Mouse (Mus musculus) intestine, postnatal 0 days (tissue): ENCODE data around the gene Nav1. TPM values are rescaled to one million over a fixed set of nuclear protein-coding genes. Genes with fewer than 3 reads are reported as not detected.

ENCODE experiments used
- ATAC-seq: fragments of 200-750 bp; cut with Nextera tagmentation; 2 replicates; pipeline ENCODE4 v1.8.0; 2017; ENCODE audit warnings: mild to moderate bottlenecking, moderate TSS enrichment, moderate library complexity
- H3K27ac ChIP-seq: fragments of 300-500 bp; sonication (generic); 2 replicates; pipeline ENCODE4 v1.5.1; 2014; ENCODE audit warnings: mild to moderate bottlenecking, low read depth, low read length, moderate library complexity
- H3K27me3 ChIP-seq: fragments of 300-500 bp; sonication (generic); replicated peaks from 2 replicates; pipeline ENCODE4 v1.6.1; 2014; ENCODE audit warnings: low read length, mixed read lengths; ENCODE audit not compliant: control insufficient read depth, insufficient read depth
- H3K36me3 ChIP-seq: fragments of 300-500 bp; sonication (generic); 2 replicates; pipeline ENCODE4 v1.6.1; 2014; ENCODE audit warnings: mild to moderate bottlenecking, moderate library complexity; ENCODE audit not compliant: control insufficient read depth, insufficient read depth
- H3K4me1 ChIP-seq: fragments of 300-500 bp; sonication (generic); replicated peaks from 2 replicates; pipeline ENCODE4 v1.6.1; 2014; ENCODE audit warnings: antibody characterized with exemption, low read length, mixed read lengths; ENCODE audit not compliant: control insufficient read depth, insufficient read depth
- H3K4me2 ChIP-seq: fragments of 300-500 bp; sonication (generic); replicated peaks from 2 replicates; pipeline ENCODE4 v1.6.1; 2014; ENCODE audit warnings: low read depth, mild to moderate bottlenecking, moderate library complexity
- H3K4me3 ChIP-seq: fragments of 300-500 bp; sonication (generic); 2 replicates; pipeline ENCODE4 v1.5.1; 2014; ENCODE audit warnings: low read depth, low read length
- H3K9ac ChIP-seq: fragments of 300-500 bp; sonication (generic); 2 replicates; pipeline ENCODE4 v1.6.1; 2014; ENCODE audit warnings: mild to moderate bottlenecking, low read depth, low read length
- H3K9me3 ChIP-seq: fragments of 300-500 bp; sonication (generic); 2 replicates; pipeline ENCODE4 v1.6.1; 2016; ENCODE audit warnings: mixed run types; ENCODE audit not compliant: control insufficient read depth
- CTCF ChIP-seq: sonication (generic); IDR thresholded peaks from 2 replicates; pipeline ENCODE4 v1.5.1; 2016; ENCODE audit warnings: low read depth, mild to moderate bottlenecking, control low read depth, antibody characterized with exemption, moderate library complexity
- WGBS: fragments of 180-500 bp; shearing (Covaris S2); extraction: QIAGEN DNeasy Blood & Tissue Kit; methylation state at CpG from one replicate; pipeline ENCODE4 v1.1.7; 2014; 5-methylcytosine and 5-hydroxymethylcytosine counted together
- polyA plus RNA-seq: library from polyadenylated mRNA; unstranded; fragments of >200 nt; fragmentation: Nextera tagmentation; extraction: Ambion mirVana; gene quantifications from 2 replicates; pipeline ENCODE4 v1.2.1, GENCODE M21; 2015

Nav1 gene
- polyA plus RNA-seq, 1 experiment from 2014 or later, result 3.4 TPM

- ATAC-seq, result no peak
- no peaks in the 10 kb centered on the region for H3K27me3 ChIP-seq
- peak overlapping the region; percentile 49 for H3K4me3 ChIP-seq
- peak overlapping the region; percentile 84 for H3K4me2 ChIP-seq
- H3K4me1 ChIP-seq, result peaks cover 6% of the 10 kb centered on the region
- H3K9me3 ChIP-seq, result no peaks in the 10 kb centered on the region
- no peaks in the 10 kb centered on the region for H3K36me3 ChIP-seq
- H3K27ac ChIP-seq, result no peak overlapping the region
- 19% methylated on average over 15 of the region's 16 CpGs for WGBS
- no peak for TF ChIP-seq CTCF
- peak overlapping the region; percentile 26; the same call in 1 of the 2 replicates for H3K9ac ChIP-seq
Observed at GRCm38 (mm10) chr1:135509145-135510084, 97.7 kb downstream of the Nav1 start.

DNA sequence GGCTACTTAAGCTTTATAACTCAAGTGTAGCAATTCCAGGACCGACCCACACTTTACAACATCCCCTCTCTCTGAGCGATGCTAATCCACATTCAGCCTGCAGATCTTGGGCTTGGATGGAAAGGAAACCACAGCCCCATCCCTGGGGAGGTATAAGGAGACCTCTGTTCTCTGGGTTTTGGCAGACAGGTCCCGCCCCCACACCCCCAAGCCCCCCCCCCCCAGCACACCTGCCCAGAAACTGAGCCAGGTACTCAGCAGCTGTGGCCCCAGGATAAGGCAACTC lies 98.8 kb downstream of the Nav1 start:
- ATAC-seq, result no peak
- Histone ChIP-seq H3K4me1 (peaks cover 6% of the 10 kb centered on the region), H3K9ac (no peak overlapping the region), H3K4me3 (no peak overlapping the region), H3K4me2 (peak overlapping the region; percentile 21), H3K27me3 (no peaks in the 10 kb centered on the region), H3K36me3 (no peaks in the 10 kb centered on the region), H3K9me3 (no peaks in the 10 kb centered on the region), H3K27ac (no peak overlapping the region)
- WGBS, result 29% methylated on average over 3 of the region's 3 CpGs
- no peak for TF ChIP-seq CTCF

DNA sequence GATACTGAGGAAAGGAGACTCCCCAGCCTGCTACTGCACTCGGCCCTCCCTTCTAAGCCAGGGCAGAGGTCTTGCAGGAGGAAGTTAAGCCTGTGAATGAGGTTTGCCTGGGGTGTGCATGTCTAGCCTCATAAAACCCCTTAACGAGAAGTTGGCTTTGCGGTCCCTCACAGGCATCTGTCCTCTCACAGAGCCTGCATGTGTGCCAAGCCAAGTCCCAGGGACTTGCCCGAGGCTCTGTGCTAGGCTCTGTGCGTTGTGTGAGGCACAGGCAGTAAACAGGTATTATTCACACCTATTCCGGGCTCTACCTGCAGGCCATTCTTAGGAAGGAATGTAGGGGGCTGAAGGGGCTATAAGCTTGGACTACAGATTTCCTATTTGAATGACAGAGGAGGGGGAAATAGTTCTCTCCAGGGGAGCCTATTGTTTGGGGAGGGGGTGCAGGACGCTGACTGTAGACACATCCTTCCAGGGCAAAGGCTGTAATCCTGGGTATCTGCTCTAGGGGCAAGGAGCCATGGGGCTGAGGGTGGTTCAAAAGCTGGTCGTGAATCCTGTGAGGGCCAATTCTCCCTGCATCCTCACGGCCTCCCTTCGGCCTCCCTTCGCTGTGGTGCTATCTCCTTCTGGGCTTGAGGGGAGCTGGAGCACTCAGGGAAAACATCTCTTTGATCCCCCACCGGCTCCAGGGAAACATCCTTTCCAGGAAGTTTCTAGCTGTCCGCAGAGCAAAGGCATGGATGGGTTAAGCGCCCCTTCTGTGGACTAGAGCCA lies 99.3 kb downstream of the Nav1 start:
- Histone ChIP-seq H3K27me3 (no peaks in the 10 kb centered on the region), H3K9ac (no peak overlapping the region), H3K9me3 (no peaks in the 10 kb centered on the region), H3K36me3 (no peaks in the 10 kb centered on the region), H3K4me3 (no peak overlapping the region), H3K4me1 (peaks cover 6% of the 10 kb centered on the region), H3K4me2 (peak overlapping the region; percentile 21), H3K27ac (no peak overlapping the region)
- 64% methylated on average over 14 of the region's 14 CpGs for WGBS
- TF ChIP-seq CTCF, result no peak
- no peak for ATAC-seq

GRCm38 (mm10) chr1:135505499-135505898 lies 101.6 kb downstream of the Nav1 start:
- no peak overlapping the region for H3K4me2 ChIP-seq
- no peak overlapping the region for H3K9ac ChIP-seq
- H3K36me3 ChIP-seq, result no peaks in the 10 kb centered on the region
- H3K4me3 ChIP-seq, result no peak overlapping the region
- H3K9me3 ChIP-seq, result no peaks in the 10 kb centered on the region
- H3K27me3 ChIP-seq, result no peaks in the 10 kb centered on the region
- WGBS, result 59% methylated on average over 7 of the region's 7 CpGs
- H3K27ac ChIP-seq, result no peak overlapping the region
- no peak for TF ChIP-seq CTCF
- no peaks in the 10 kb centered on the region; the same call in none of the 2 replicates for H3K4me1 ChIP-seq
- ATAC-seq, result no peak

- Histone ChIP-seq H3K4me1 (no peaks in the 10 kb centered on the region; the same call in 1 of the 2 replicates), H3K27ac (no peak overlapping the region), H3K27me3 (no peaks in the 10 kb centered on the region), H3K4me2 (no peak overlapping the region), H3K36me3 (no peaks in the 10 kb centered on the region), H3K4me3 (no peak overlapping the region), H3K9ac (no peak overlapping the region), H3K9me3 (no peaks in the 10 kb centered on the region)
- 40% methylated on average over 2 of the region's 2 CpGs for WGBS
- TF ChIP-seq CTCF, result no peak
- ATAC-seq, result 0 out of 2 replicates have a peak, but pooled peaks have one; percentile 33
Observed at GRCm38 (mm10) chr1:135503436-135503835, 103.7 kb downstream of the Nav1 start.

GRCm38 (mm10) chr1:135502750-135503149 lies 104.3 kb downstream of the Nav1 start:
- no peaks in the 10 kb centered on the region for H3K36me3 ChIP-seq
- no peak overlapping the region for H3K27ac ChIP-seq
- H3K4me1 ChIP-seq, result no peaks in the 10 kb centered on the region; the same call in 1 of the 2 replicates
- H3K9ac ChIP-seq, result no peak overlapping the region
- H3K27me3 ChIP-seq, result no peaks in the 10 kb centered on the region
- WGBS, result 87% methylated on average over 9 of the region's 9 CpGs
- ATAC-seq, result no peak
- H3K4me3 ChIP-seq, result no peak overlapping the region
- TF ChIP-seq CTCF, result no peak
- H3K9me3 ChIP-seq, result no peaks in the 10 kb centered on the region
- H3K4me2 ChIP-seq, result no peak overlapping the region
